Mouse (Mus musculus) neural tube, embryonic 13.5 days (tissue): ENCODE data around the gene Srsf7. TPM values are rescaled to one million over a fixed set of nuclear protein-coding genes. Genes with fewer than 3 reads are reported as not detected.

ENCODE experiments used
- ATAC-seq: fragments of 200-750 bp; cut with Nextera tagmentation; 2 replicates; pipeline ENCODE4 v1.8.0; 2017; ENCODE audit warnings: low read depth, mild to moderate bottlenecking, moderate TSS enrichment, moderate library complexity
- H3K27ac ChIP-seq: fragments of 300-500 bp; sonication (generic); replicated peaks from 2 replicates; pipeline ENCODE4 v1.5.1; 2015; ENCODE audit warnings: moderate library complexity, mild to moderate bottlenecking, inconsistent platforms
- H3K27me3 ChIP-seq: fragments of 300-500 bp; sonication (generic); 2 replicates; pipeline ENCODE4 v1.6.1; 2015; ENCODE audit warnings: mild to moderate bottlenecking, inconsistent platforms
- H3K36me3 ChIP-seq: fragments of 300-500 bp; sonication (generic); 2 replicates; pipeline ENCODE4 v1.6.1; 2015; ENCODE audit warnings: mild to moderate bottlenecking, inconsistent platforms
- H3K4me1 ChIP-seq: fragments of 300-500 bp; sonication (generic); replicated peaks from 2 replicates; pipeline ENCODE4 v1.6.1; 2015; ENCODE audit warnings: inconsistent platforms
- H3K4me2 ChIP-seq: fragments of 300-500 bp; sonication (generic); 2 replicates; pipeline ENCODE4 v1.6.1; 2015; ENCODE audit warnings: inconsistent platforms, mild to moderate bottlenecking, moderate library complexity
- H3K4me3 ChIP-seq: fragments of 300-500 bp; sonication (generic); 2 replicates; pipeline ENCODE4 v1.5.1; 2015; ENCODE audit warnings: mild to moderate bottlenecking, inconsistent platforms
- H3K9ac ChIP-seq: fragments of 300-500 bp; sonication (generic); 2 replicates; pipeline ENCODE4 v1.6.1; 2015; ENCODE audit warnings: moderate library complexity, mild to moderate bottlenecking, inconsistent platforms
- H3K9me3 ChIP-seq: fragments of 300-500 bp; sonication (generic); 2 replicates; pipeline ENCODE4 v1.6.1; 2016; ENCODE audit warnings: inconsistent platforms
- WGBS: fragments of 180-500 bp; shearing (Covaris S2); methylation state at CpG from one replicate; pipeline ENCODE4 v1.1.7; 2015; 5-methylcytosine and 5-hydroxymethylcytosine counted together
- polyA plus RNA-seq: library from polyadenylated mRNA; unstranded; fragments of >200 nt; fragmentation: Nextera tagmentation; extraction: Ambion mirVana; gene quantifications from 2 replicates; pipeline ENCODE4 v1.2.1, GENCODE M21; 2015

The Srsf7 gene
- polyA plus RNA-seq, 1 experiment from 2014 or later = 470 TPM

GRCm38 (mm10) chr17:80168425-80169182 is 38.5 kb downstream of the Srsf7 start:
- 21% methylated on average over 16 of the region's 16 CpGs for WGBS
- H3K9ac ChIP-seq = no peak overlapping the region

DNA sequence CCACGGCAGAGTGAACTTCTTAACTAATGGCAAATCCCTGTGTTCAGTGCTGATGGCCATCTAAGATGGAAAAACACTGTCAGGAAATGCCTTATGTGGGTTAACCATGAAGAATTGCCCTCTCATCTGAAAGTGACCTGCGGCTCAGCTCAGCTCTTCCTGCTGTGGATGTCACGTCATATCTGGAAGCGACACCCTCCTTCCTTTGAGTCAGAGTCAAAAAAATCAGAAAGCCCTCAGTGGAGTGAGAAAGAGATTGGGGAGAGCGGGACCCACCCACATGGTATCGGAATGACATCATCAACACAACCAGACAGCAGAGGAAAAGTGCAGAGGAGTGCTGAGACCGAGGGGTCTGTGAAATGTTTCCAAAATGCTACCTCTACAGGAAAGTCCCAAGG is 39.3 kb downstream of the Srsf7 start:
- peak overlapping the region; percentile 86 for H3K27ac ChIP-seq
- H3K9ac ChIP-seq = no peak overlapping the region
- H3K4me2 ChIP-seq = peak overlapping the region; percentile 43; the same call in 1 of the 2 replicates
- no peaks in the 10 kb centered on the region for H3K9me3 ChIP-seq
- H3K36me3 ChIP-seq = no peaks in the 10 kb centered on the region
- H3K27me3 ChIP-seq = no peaks in the 10 kb centered on the region
- no peak overlapping the region for H3K4me3 ChIP-seq
- H3K4me1 ChIP-seq = peaks cover 24% of the 10 kb centered on the region
- WGBS = 58% methylated on average over 7 of the region's 7 CpGs
- ATAC-seq = peak; percentile 33; the same call in 1 of the 2 replicates

More at GRCm38 (mm10) chr17:80168425-80169182, 38.5 kb downstream of the Srsf7 start:
- peak; percentile 88 for ATAC-seq
- Histone ChIP-seq H3K36me3 (no peaks in the 10 kb centered on the region), H3K9me3 (no peaks in the 10 kb centered on the region), H3K4me2 (peak overlapping the region; percentile 43), H3K4me3 (peak overlapping the region; percentile 18; the same call in 1 of the 2 replicates), H3K27me3 (no peaks in the 10 kb centered on the region), H3K27ac (peak overlapping the region; percentile 86), H3K4me1 (peaks cover 24% of the 10 kb centered on the region)

- Histone ChIP-seq H3K27me3 (no peaks in the 10 kb centered on the region), H3K4me1 (peaks cover 24% of the 10 kb centered on the region), H3K36me3 (no peaks in the 10 kb centered on the region), H3K9me3 (no peaks in the 10 kb centered on the region), H3K4me3 (no peak overlapping the region), H3K4me2 (peak overlapping the region; percentile 43; the same call in 1 of the 2 replicates), H3K9ac (no peak overlapping the region), H3K27ac (peak overlapping the region; percentile 86)
- ATAC-seq = no peak
- 55% methylated on average over 4 of the region's 4 CpGs for WGBS
Observed at GRCm38 (mm10) chr17:80167436-80167835, 39.7 kb downstream of the Srsf7 start.

GRCm38 (mm10) chr17:80166346-80166745 is 40.8 kb downstream of the Srsf7 start:
- WGBS = 89% methylated on average over 6 of the region's 6 CpGs
- no peak for ATAC-seq

DNA sequence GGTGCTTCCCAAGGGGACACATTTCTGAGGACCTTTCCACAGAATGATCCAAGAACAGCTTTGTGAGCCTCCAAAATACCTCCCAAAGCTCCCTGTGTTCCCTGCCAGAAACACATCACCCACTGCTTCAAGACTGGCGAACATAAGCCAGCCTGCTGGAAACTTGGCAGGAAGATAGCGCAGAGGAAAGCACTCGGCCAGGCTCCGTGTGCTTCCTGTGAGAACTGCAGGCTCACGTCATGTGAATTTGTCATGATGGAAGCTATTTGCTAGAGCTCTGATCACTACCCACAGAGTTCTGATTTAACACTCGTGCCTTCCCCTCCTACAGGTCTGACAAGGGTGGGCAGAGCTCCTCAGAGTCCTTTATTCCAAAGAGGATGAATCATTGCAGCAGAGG is 41.4 kb downstream of the Srsf7 start:
- 83% methylated on average over 6 of the region's 6 CpGs for WGBS
- ATAC-seq = no peak
- no peaks in the 10 kb centered on the region for H3K36me3 ChIP-seq
- H3K9ac ChIP-seq = no peak overlapping the region
- peaks cover 24% of the 10 kb centered on the region for H3K4me1 ChIP-seq
- H3K27me3 ChIP-seq = no peaks in the 10 kb centered on the region
- H3K4me3 ChIP-seq = no peak overlapping the region
- no peak overlapping the region for H3K27ac ChIP-seq
- no peak overlapping the region for H3K4me2 ChIP-seq
- no peaks in the 10 kb centered on the region for H3K9me3 ChIP-seq

More at GRCm38 (mm10) chr17:80166346-80166745, 40.8 kb downstream of the Srsf7 start:
- Histone ChIP-seq H3K4me1 (peaks cover 24% of the 10 kb centered on the region), H3K9me3 (no peaks in the 10 kb centered on the region), H3K4me2 (no peak overlapping the region), H3K27me3 (no peaks in the 10 kb centered on the region), H3K4me3 (no peak overlapping the region), H3K36me3 (no peaks in the 10 kb centered on the region), H3K27ac (no peak overlapping the region), H3K9ac (no peak overlapping the region)

DNA sequence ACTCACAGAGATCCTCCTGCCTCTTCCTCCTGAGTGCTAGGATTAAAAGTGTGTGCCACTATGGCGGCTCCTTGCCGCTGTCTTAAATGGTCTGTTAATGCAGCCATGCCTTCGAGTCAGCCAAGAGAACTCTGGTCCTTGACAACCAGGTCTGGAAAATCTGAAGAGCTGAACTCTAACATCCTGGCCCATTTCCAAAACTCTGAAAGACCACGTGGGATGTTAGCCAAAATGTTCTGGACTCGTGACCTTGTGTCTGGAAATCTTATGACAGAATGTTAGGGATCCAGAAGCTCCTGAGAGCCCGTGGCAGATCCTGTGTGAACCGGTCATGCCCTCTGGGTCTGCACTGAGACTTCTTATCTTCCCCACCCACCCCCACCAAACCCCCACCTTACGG is 43.1 kb downstream of the Srsf7 start:
- no peak overlapping the region for H3K4me3 ChIP-seq
- WGBS = 88% methylated on average over 8 of the region's 8 CpGs
- H3K9me3 ChIP-seq = no peaks in the 10 kb centered on the region
- H3K27ac ChIP-seq = no peak overlapping the region
- H3K4me2 ChIP-seq = no peak overlapping the region
- H3K4me1 ChIP-seq = peaks cover 20% of the 10 kb centered on the region
- H3K9ac ChIP-seq = no peak overlapping the region
- no peaks in the 10 kb centered on the region for H3K36me3 ChIP-seq
- no peaks in the 10 kb centered on the region for H3K27me3 ChIP-seq
- ATAC-seq = no peak

- Histone ChIP-seq H3K9me3 (no peaks in the 10 kb centered on the region), H3K27ac (no peak overlapping the region), H3K4me2 (no peak overlapping the region), H3K4me3 (no peak overlapping the region), H3K9ac (no peak overlapping the region), H3K4me1 (no peaks in the 10 kb centered on the region; the same call in 1 of the 2 replicates), H3K27me3 (no peaks in the 10 kb centered on the region), H3K36me3 (no peaks in the 10 kb centered on the region)
- WGBS = 55% methylated on average over 5 of the region's 5 CpGs
- ATAC-seq = no peak
Observed at GRCm38 (mm10) chr17:80160454-80160853, 46.7 kb downstream of the Srsf7 start.

- Histone ChIP-seq H3K4me1 (no peaks in the 10 kb centered on the region; the same call in 1 of the 2 replicates), H3K36me3 (no peaks in the 10 kb centered on the region), H3K27me3 (no peaks in the 10 kb centered on the region), H3K4me3 (no peak overlapping the region), H3K9ac (no peak overlapping the region), H3K27ac (no peak overlapping the region), H3K9me3 (no peaks in the 10 kb centered on the region), H3K4me2 (no peak overlapping the region)
- ATAC-seq = no peak
- WGBS = 92% methylated on average over 6 of the region's 6 CpGs
Observed at GRCm38 (mm10) chr17:80157489-80157888, 49.6 kb downstream of the Srsf7 start.

DNA sequence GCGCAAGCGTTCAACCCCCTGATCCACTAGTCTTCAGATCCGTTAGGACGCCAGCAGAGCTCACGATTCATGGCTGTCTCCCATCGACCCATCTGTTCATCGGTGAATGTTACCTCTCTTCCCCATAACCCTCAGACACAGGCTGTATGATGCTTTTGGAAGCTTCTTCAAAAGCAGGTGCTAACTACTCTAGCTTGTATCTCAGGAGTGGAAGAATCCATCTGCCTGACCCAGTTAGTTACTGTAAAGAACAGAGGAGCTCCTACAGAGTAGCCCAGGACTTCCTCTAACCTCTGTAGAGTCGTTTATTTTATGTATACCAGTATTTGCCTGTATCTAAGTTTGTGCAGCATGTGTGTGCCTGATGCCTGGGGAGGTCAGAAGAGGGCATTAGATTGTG is 50.2 kb downstream of the Srsf7 start:
- Histone ChIP-seq H3K4me1 (no peaks in the 10 kb centered on the region; the same call in 1 of the 2 replicates), H3K27me3 (no peaks in the 10 kb centered on the region), H3K27ac (no peak overlapping the region), H3K36me3 (no peaks in the 10 kb centered on the region), H3K4me2 (no peak overlapping the region), H3K9me3 (no peaks in the 10 kb centered on the region), H3K4me3 (no peak overlapping the region), H3K9ac (no peak overlapping the region)
- no peak for ATAC-seq
- WGBS = 91% methylated on average over 8 of the region's 8 CpGs

- H3K4me2 ChIP-seq = no peak overlapping the region
- H3K9ac ChIP-seq = no peak overlapping the region
- no peak overlapping the region for H3K4me3 ChIP-seq
- H3K9me3 ChIP-seq = no peaks in the 10 kb centered on the region
- H3K36me3 ChIP-seq = no peaks in the 10 kb centered on the region
- WGBS = 64% methylated on average over 2 of the region's 2 CpGs
- no peaks in the 10 kb centered on the region for H3K27me3 ChIP-seq
- no peak overlapping the region for H3K27ac ChIP-seq
- 0 out of 2 replicates have a peak, but pooled peaks cover under 1% of the 10 kb centered on the region for H3K4me1 ChIP-seq
- ATAC-seq = no peak
Observed at GRCm38 (mm10) chr17:80153631-80154030, 53.5 kb downstream of the Srsf7 start.

DNA sequence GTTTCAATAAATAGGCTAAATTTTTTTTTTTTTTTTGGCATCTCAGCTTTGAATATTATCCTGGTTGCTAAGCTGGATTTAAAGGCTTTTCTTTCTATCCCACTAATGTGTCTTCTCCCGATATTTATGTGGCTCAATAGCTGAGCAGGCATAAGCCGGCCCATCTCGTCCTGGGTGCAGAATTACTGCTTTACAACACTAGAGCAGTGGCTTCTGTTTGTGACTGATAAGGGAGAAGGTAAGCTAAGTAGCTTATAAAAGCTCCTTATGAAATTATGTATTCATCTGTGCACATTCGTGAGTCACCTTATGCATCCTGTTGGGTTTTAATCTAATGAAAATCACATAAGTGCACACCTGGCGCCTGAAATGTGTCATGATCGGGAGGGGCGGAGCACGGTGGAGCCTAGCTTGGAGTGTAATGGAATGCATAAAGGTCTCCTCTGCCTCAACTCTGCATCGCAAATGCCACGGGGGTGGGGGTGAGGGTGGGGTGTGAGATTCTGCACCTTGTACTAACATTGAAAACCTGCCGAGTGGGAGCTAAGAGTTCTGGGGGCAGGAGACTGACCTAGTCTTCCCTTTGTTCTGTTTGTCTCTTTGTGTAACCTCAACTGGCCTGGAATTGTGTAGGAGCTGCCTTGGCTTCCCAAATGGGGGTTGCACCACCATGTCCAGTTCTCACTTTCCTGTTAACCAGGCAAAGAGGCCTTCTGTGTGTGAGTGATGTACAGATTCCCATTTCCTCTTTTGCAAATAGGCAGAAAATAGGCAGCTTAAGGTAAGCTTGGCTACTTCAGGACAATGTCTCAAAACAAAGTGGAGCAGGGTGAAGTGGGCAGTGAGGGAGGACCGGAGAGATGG is 54.1 kb downstream of the Srsf7 start:
- no peak for ATAC-seq
- H3K9ac ChIP-seq = no peak overlapping the region
- WGBS = 74% methylated on average over 12 of the region's 12 CpGs

GRCm38 (mm10) chr17:80151353-80151752 is 55.8 kb downstream of the Srsf7 start:
- Histone ChIP-seq H3K9me3 (no peaks in the 10 kb centered on the region), H3K27me3 (no peaks in the 10 kb centered on the region), H3K36me3 (no peaks in the 10 kb centered on the region), H3K27ac (no peak overlapping the region), H3K4me2 (no peak overlapping the region), H3K9ac (no peak overlapping the region), H3K4me1 (0 out of 2 replicates have a peak, but pooled peaks cover 7% of the 10 kb centered on the region), H3K4me3 (no peak overlapping the region)
- no peak for ATAC-seq
- 29% methylated on average over 5 of the region's 5 CpGs for WGBS

More for the DNA sequence above, 54.1 kb downstream of the Srsf7 start:
- Histone ChIP-seq H3K9me3 (no peaks in the 10 kb centered on the region), H3K4me2 (no peak overlapping the region), H3K27ac (no peak overlapping the region), H3K36me3 (no peaks in the 10 kb centered on the region), H3K27me3 (no peaks in the 10 kb centered on the region), H3K4me3 (no peak overlapping the region), H3K4me1 (0 out of 2 replicates have a peak, but pooled peaks cover 7% of the 10 kb centered on the region)
